Mouse (Mus musculus): Measurements from ENCODE around the gene Tctex1d1.

The Tctex1d1 gene

GRCm38 (mm10) chr4:102978440-102978839 is at the start of gene Tctex1d1:
TSS of gene Tctex1d1 (plus strand) at chr4:102978606.
- DNase-seq (ENCODE audit: extremely low read depth, insufficient read length, low spot score), result no peak

GRCm38 (mm10) chr4:102929491-102929890 is 48.9 kb upstream of the Tctex1d1 start:
- DNase-seq (ENCODE audit: extremely low read depth, insufficient read length, low spot score), result no peak

- no peak for DNase-seq (ENCODE audit: extremely low read depth, insufficient read length, low spot score)
Observed at GRCm38 (mm10) chr4:102930679-102931078, 47.7 kb upstream of the Tctex1d1 start.

GRCm38 (mm10) chr4:102940266-102940665 is 38.1 kb upstream of the Tctex1d1 start:
- DNase-seq (ENCODE audit: extremely low read depth, insufficient read length, low spot score), result no peak

GRCm38 (mm10) chr4:102940738-102941137 is 37.7 kb upstream of the Tctex1d1 start:
- no peak for DNase-seq (ENCODE audit: extremely low read depth, insufficient read length, low spot score)

- no peak for DNase-seq (ENCODE audit: extremely low read depth, insufficient read length, low spot score)
Observed at GRCm38 (mm10) chr4:102944325-102944724, 34.1 kb upstream of the Tctex1d1 start.

GRCm38 (mm10) chr4:102952476-102952875 is 25.9 kb upstream of the Tctex1d1 start:
- no peak for DNase-seq (ENCODE audit: extremely low read depth, insufficient read length, low spot score)

GRCm38 (mm10) chr4:102955294-102955956 is 23.0 kb upstream of the Tctex1d1 start:
- DNase-seq (ENCODE audit: extremely low read depth, insufficient read length, low spot score), result no peak

GRCm38 (mm10) chr4:102959409-102959808 is 19.0 kb upstream of the Tctex1d1 start:
- no peak for DNase-seq (ENCODE audit: extremely low read depth, insufficient read length, low spot score)

GRCm38 (mm10) chr4:102964174-102964573 is 14.2 kb upstream of the Tctex1d1 start:
- no peak for DNase-seq (ENCODE audit: extremely low read depth, insufficient read length, low spot score)

GRCm38 (mm10) chr4:102967811-102968210 is 10.6 kb upstream of the Tctex1d1 start:
- no peak for DNase-seq (ENCODE audit: extremely low read depth, insufficient read length, low spot score)

GRCm38 (mm10) chr4:102969599-102969998 is 8.8 kb upstream of the Tctex1d1 start:
- no peak for DNase-seq (ENCODE audit: extremely low read depth, insufficient read length, low spot score)

GRCm38 (mm10) chr4:102971159-102971558 is 7.2 kb upstream of the Tctex1d1 start:
- DNase-seq (ENCODE audit: extremely low read depth, insufficient read length, low spot score), result no peak

GRCm38 (mm10) chr4:102972071-102972470 is 6.3 kb upstream of the Tctex1d1 start:
- DNase-seq (ENCODE audit: extremely low read depth, insufficient read length, low spot score), result no peak

- DNase-seq (ENCODE audit: extremely low read depth, insufficient read length, low spot score), result no peak
Observed at GRCm38 (mm10) chr4:102974172-102974571, 4.2 kb upstream of the Tctex1d1 start.

GRCm38 (mm10) chr4:102976290-102977275 is 1.8 kb upstream of the Tctex1d1 start:
- no peak for DNase-seq (ENCODE audit: extremely low read depth, insufficient read length, low spot score)

- DNase-seq (ENCODE audit: extremely low read depth, insufficient read length, low spot score), result no peak
Observed at GRCm38 (mm10) chr4:102977778-102978321, 556 bp upstream of the Tctex1d1 start.

GRCm38 (mm10) chr4:102979385-102979784 is 979 bp downstream of the Tctex1d1 start:
- DNase-seq (ENCODE audit: extremely low read depth, insufficient read length, low spot score), result no peak

GRCm38 (mm10) chr4:102981709-102982108 is 3.3 kb downstream of the Tctex1d1 start:
- DNase-seq (ENCODE audit: extremely low read depth, insufficient read length, low spot score), result no peak

- DNase-seq (ENCODE audit: extremely low read depth, insufficient read length, low spot score), result peak; percentile 17
Observed at GRCm38 (mm10) chr4:102986173-102986572, 7.8 kb downstream of the Tctex1d1 start.

- DNase-seq (ENCODE audit: extremely low read depth, insufficient read length, low spot score), result no peak
Observed at GRCm38 (mm10) chr4:102986917-102987316, 8.5 kb downstream of the Tctex1d1 start.
